Mouse (Mus musculus) midbrain, postnatal 0 days (tissue): Measurements from ENCODE around the gene Inf2. TPM values are rescaled to one million over a fixed set of nuclear protein-coding genes. Genes with fewer than 3 reads are reported as not detected.
A peak's percentile ranks its signal among the peaks of the same experiment; 100 is the strongest.

ENCODE experiments used
- ATAC-seq: fragments of 200-750 bp; cut with Nextera tagmentation; 2 replicates; pipeline ENCODE4 v1.8.0; 2017; ENCODE audit warnings: moderate number of reproducible peaks, mild to moderate bottlenecking, moderate TSS enrichment, moderate library complexity; ENCODE audit not compliant: low FRiP score
- DNase-seq: peaks from one replicate; pipeline ENCODE4 v3.0.0-alpha.2; 2015; ENCODE audit warnings: low spot score
- H3K27ac ChIP-seq: fragments of 300-500 bp; sonication (generic); 2 replicates; pipeline ENCODE4 v1.5.1; 2014; ENCODE audit warnings: low read depth, mild to moderate bottlenecking, low read length, mixed read lengths
- H3K27me3 ChIP-seq: fragments of 300-500 bp; sonication (generic); 2 replicates; pipeline ENCODE4 v1.6.1; 2014; ENCODE audit warnings: low read length, control low read depth, mixed read lengths; ENCODE audit not compliant: insufficient read depth
- H3K36me3 ChIP-seq: fragments of 300-500 bp; sonication (generic); 2 replicates; pipeline ENCODE4 v1.6.1; 2014; ENCODE audit warnings: low read length, control low read depth, mixed read lengths; ENCODE audit not compliant: insufficient read depth
- H3K4me1 ChIP-seq: fragments of 300-500 bp; sonication (generic); 2 replicates; pipeline ENCODE4 v1.6.1; 2014; ENCODE audit warnings: mild to moderate bottlenecking, control low read depth, antibody characterized with exemption, low read length, mixed read lengths; ENCODE audit not compliant: insufficient read depth
- H3K4me2 ChIP-seq: fragments of 300-500 bp; sonication (generic); 2 replicates; pipeline ENCODE4 v1.6.1; 2014; ENCODE audit warnings: low read depth, mild to moderate bottlenecking, low read length, mixed read lengths; ENCODE audit not compliant: poor library complexity, severe bottlenecking
- H3K4me3 ChIP-seq: fragments of 300-500 bp; sonication (generic); 2 replicates; pipeline ENCODE4 v1.5.1; 2014; ENCODE audit warnings: low read depth, mild to moderate bottlenecking, low read length, moderate library complexity
- H3K9ac ChIP-seq: fragments of 300-500 bp; sonication (generic); replicated peaks from 2 replicates; pipeline ENCODE4 v1.6.1; 2014; ENCODE audit warnings: mild to moderate bottlenecking, low read length, moderate library complexity, mixed read lengths; ENCODE audit not compliant: poor library complexity, severe bottlenecking
- H3K9me3 ChIP-seq: fragments of 300-500 bp; sonication (generic); 2 replicates; pipeline ENCODE4 v1.6.1; 2016; ENCODE audit warnings: low read length, control low read depth
- CTCF ChIP-seq: IDR thresholded peaks from 2 replicates; pipeline ENCODE4 v1.5.1; 2016; ENCODE audit warnings: antibody characterized with exemption, mild to moderate bottlenecking
- WGBS: fragments of 180-500 bp; shearing (Covaris S2); extraction: QIAGEN DNeasy Blood & Tissue Kit; methylation state at CpG from one replicate; pipeline ENCODE4 v1.1.7; 2014; 5-methylcytosine and 5-hydroxymethylcytosine counted together
- polyA plus RNA-seq: library from polyadenylated mRNA; unstranded; fragments of >200 nt; fragmentation: Nextera tagmentation; extraction: Ambion mirVana; gene quantifications from 2 replicates; pipeline ENCODE4 v1.2.1, GENCODE M21; 2015
- total RNA-seq: library from RNA; depleted of rRNA; stranded (reverse); fragments of >200 nt; gene quantifications from 2 replicates; pipeline ENCODE4 v1.2.3, GENCODE M21; 2014

Gene Inf2
- total and polyA plus RNA-seq, 2 experiments from 2014 or later = 1.3 to 3.6 TPM

- Histone ChIP-seq H3K27ac (no peak overlapping the region), H3K9me3 (no peaks in the 10 kb centered on the region), H3K4me1 (peaks cover 10% of the 10 kb centered on the region; the same call in 1 of the 2 replicates), H3K4me3 (no peak overlapping the region), H3K36me3 (no peaks in the 10 kb centered on the region), H3K27me3 (peaks cover 3% of the 10 kb centered on the region; the same call in 1 of the 2 replicates), H3K4me2 (no peak overlapping the region), H3K9ac (no peak overlapping the region)
- DNase-seq = peak; percentile 95
- TF ChIP-seq CTCF = peak; percentile 99
- WGBS = 4% methylated on average over 11 of the region's 11 CpGs
- ATAC-seq = peak; percentile 74
Observed at GRCm38 (mm10) chr12:112542920-112543300, 45.7 kb upstream of the Inf2 start.

DNA sequence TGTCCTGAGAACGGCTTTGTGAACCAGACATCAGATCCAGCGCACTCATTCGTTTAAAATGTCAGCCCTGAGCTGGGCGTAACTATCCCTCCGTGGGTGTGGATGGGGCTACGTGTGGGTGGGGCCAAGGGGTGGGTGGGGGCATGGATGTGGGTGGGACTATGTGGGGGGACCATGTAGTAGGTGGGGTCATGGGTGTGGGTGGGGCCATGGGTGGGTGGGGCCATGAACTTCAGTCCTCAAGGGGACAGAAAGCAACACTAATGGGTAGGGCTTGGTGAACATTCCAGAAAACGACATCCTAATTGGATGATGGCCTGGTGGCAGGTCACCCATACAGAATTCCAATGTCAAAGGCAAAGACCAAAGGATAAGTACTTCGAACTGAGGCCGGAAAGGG lies 44.6 kb upstream of the Inf2 start:
- H3K9me3 ChIP-seq = no peaks in the 10 kb centered on the region
- no peak overlapping the region for H3K4me2 ChIP-seq
- H3K4me3 ChIP-seq = no peak overlapping the region
- peaks cover 3% of the 10 kb centered on the region; the same call in 1 of the 2 replicates for H3K27me3 ChIP-seq
- ATAC-seq = no peak
- DNase-seq = no peak
- no peak overlapping the region for H3K9ac ChIP-seq
- TF ChIP-seq CTCF = no peak
- peaks cover 10% of the 10 kb centered on the region; the same call in 1 of the 2 replicates for H3K4me1 ChIP-seq
- WGBS = 75% methylated on average over 9 of the region's 9 CpGs
- no peak overlapping the region for H3K27ac ChIP-seq
- H3K36me3 ChIP-seq = no peaks in the 10 kb centered on the region

- Histone ChIP-seq H3K36me3 (no peaks in the 10 kb centered on the region), H3K4me3 (no peak overlapping the region), H3K27ac (no peak overlapping the region), H3K4me2 (no peak overlapping the region), H3K4me1 (peaks cover 10% of the 10 kb centered on the region; the same call in 1 of the 2 replicates), H3K9me3 (no peaks in the 10 kb centered on the region), H3K9ac (0 out of 2 replicates have a peak overlapping the region, but pooled peaks have one; percentile 24), H3K27me3 (peaks cover 3% of the 10 kb centered on the region; the same call in 1 of the 2 replicates)
- 32% methylated on average over 12 of the region's 12 CpGs for WGBS
- no peak for ATAC-seq
- 0 out of 2 replicates have a peak, but pooled peaks have one; percentile 6 for TF ChIP-seq CTCF
- no peak for DNase-seq
Observed at GRCm38 (mm10) chr12:112544946-112545701, 43.5 kb upstream of the Inf2 start.

DNA sequence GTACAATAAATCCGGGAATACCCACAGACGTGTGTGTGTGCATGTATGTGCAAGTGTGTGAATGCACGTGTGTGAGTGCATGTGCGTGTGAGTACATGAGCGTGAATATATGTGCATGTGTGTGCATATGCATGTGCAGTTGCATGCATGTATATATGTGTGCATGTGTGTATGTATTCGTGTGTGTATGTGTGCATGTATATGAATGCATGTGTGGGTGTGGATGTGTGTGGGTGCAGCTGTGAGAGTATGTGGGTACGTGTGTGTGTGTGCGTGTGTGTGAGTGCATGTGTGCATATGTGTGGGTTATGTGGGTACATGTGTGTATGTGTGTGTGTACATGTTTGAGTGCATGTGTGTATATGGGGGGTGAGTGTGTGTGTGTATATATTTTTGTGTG lies 42.5 kb upstream of the Inf2 start:
- no peaks in the 10 kb centered on the region for H3K36me3 ChIP-seq
- WGBS = 87% methylated on average over 8 of the region's 8 CpGs
- TF ChIP-seq CTCF = no peak
- no peak overlapping the region for H3K4me2 ChIP-seq
- no peaks in the 10 kb centered on the region for H3K9me3 ChIP-seq
- ATAC-seq (no peak), DNase-seq (no peak)
- peaks cover 3% of the 10 kb centered on the region; the same call in 1 of the 2 replicates for H3K27me3 ChIP-seq
- peaks cover 10% of the 10 kb centered on the region; the same call in 1 of the 2 replicates for H3K4me1 ChIP-seq
- H3K4me3 ChIP-seq = no peak overlapping the region
- H3K9ac ChIP-seq = no peak overlapping the region
- H3K27ac ChIP-seq = no peak overlapping the region

- no peaks in the 10 kb centered on the region for H3K9me3 ChIP-seq
- no peak for DNase-seq
- H3K27ac ChIP-seq = no peak overlapping the region
- no peak; the same call in 1 of the 2 replicates for TF ChIP-seq CTCF
- no peak for ATAC-seq
- H3K9ac ChIP-seq = no peak overlapping the region
- peaks cover 3% of the 10 kb centered on the region; the same call in 1 of the 2 replicates for H3K27me3 ChIP-seq
- H3K4me1 ChIP-seq = peaks cover 7% of the 10 kb centered on the region; the same call in 1 of the 2 replicates
- H3K36me3 ChIP-seq = no peaks in the 10 kb centered on the region
- H3K4me2 ChIP-seq = no peak overlapping the region
- no peak overlapping the region for H3K4me3 ChIP-seq
- WGBS = 94% methylated on average over 1 of the region's 1 CpGs
Observed at GRCm38 (mm10) chr12:112549287-112549686, 39.3 kb upstream of the Inf2 start.

DNA sequence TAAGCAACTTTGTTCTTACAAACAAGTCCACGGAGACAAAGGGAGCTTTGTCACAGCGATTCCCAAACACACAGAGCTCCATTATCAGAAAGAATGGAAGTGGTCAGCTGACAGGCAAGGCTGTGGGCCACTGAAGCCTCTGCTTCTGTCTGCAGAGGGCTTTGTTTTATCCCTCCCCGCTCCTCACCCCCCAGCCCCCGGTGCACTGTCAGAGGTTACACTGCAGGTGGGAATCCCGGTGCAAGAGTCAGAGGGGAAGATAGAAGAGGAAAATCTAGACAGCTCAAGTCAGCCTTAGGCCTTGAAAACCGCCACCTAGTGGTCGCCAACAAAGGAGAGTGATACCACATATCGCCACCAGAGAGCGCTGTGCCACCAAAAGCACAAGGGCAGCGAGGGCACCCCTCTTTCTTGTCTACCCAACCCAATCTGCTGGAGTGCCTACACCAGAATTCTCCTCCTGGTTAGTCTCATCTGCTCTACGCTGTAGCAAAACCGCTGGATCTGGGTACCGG lies 36.7 kb upstream of the Inf2 start:
- H3K4me1 ChIP-seq = 0 out of 2 replicates have a peak, but pooled peaks cover 2% of the 10 kb centered on the region
- H3K36me3 ChIP-seq = no peaks in the 10 kb centered on the region
- H3K27me3 ChIP-seq = no peaks in the 10 kb centered on the region
- H3K9me3 ChIP-seq = no peaks in the 10 kb centered on the region
- DNase-seq (peak; percentile 80), ATAC-seq (peak; percentile 80)
- 9% methylated on average over 13 of the region's 13 CpGs for WGBS
- peak; percentile 100 for TF ChIP-seq CTCF
- H3K9ac ChIP-seq = no peak overlapping the region
- no peak overlapping the region for H3K27ac ChIP-seq
- H3K4me2 ChIP-seq = no peak overlapping the region
- no peak overlapping the region for H3K4me3 ChIP-seq
